Mouse (Mus musculus) midbrain, embryonic 11.5 days (tissue): Measurements from ENCODE around the gene Klhl29. TPM values are rescaled to one million over a fixed set of nuclear protein-coding genes. Genes with fewer than 3 reads are reported as not detected.

ENCODE experiments used
- ATAC-seq: fragments of 200-750 bp; cut with Nextera tagmentation; 2 replicates; pipeline ENCODE4 v1.8.0; 2017; ENCODE audit warnings: moderate TSS enrichment, moderate library complexity; ENCODE audit not compliant: low FRiP score
- DNase-seq: peaks from one replicate; pipeline ENCODE4 v3.0.0; 2015; ENCODE audit warnings: low spot score; ENCODE audit errors: missing footprints
- H3K27ac ChIP-seq: fragments of 300-500 bp; sonication (generic); 2 replicates; pipeline ENCODE4 v1.5.1; 2014; ENCODE audit warnings: low read depth, low read length
- H3K27me3 ChIP-seq: fragments of 300-500 bp; sonication (generic); 2 replicates; pipeline ENCODE4 v1.6.1; 2014; ENCODE audit warnings: mild to moderate bottlenecking, low read length, moderate library complexity, mixed read lengths; ENCODE audit not compliant: control insufficient read depth, insufficient read depth
- H3K36me3 ChIP-seq: fragments of 300-500 bp; sonication (generic); 2 replicates; pipeline ENCODE4 v1.6.1; 2014; ENCODE audit warnings: mild to moderate bottlenecking, low read length, moderate library complexity, mixed read lengths; ENCODE audit not compliant: control insufficient read depth, insufficient read depth
- H3K4me1 ChIP-seq: fragments of 300-500 bp; sonication (generic); 2 replicates; pipeline ENCODE4 v1.6.1; 2014; ENCODE audit warnings: low read length; ENCODE audit not compliant: control insufficient read depth, insufficient read depth
- H3K4me2 ChIP-seq: fragments of 300-500 bp; sonication (generic); 2 replicates; pipeline ENCODE4 v1.6.1; 2014; ENCODE audit warnings: mild to moderate bottlenecking, moderate library complexity
- H3K4me3 ChIP-seq: fragments of 300-500 bp; sonication (generic); 2 replicates; pipeline ENCODE4 v1.5.1; 2014; ENCODE audit warnings: low read depth, low read length
- H3K9ac ChIP-seq: fragments of 300-500 bp; sonication (generic); 2 replicates; pipeline ENCODE4 v1.6.1; 2014; ENCODE audit warnings: low read length
- H3K9me3 ChIP-seq: fragments of 300-500 bp; sonication (generic); 2 replicates; pipeline ENCODE4 v1.6.1; 2016; ENCODE audit warnings: low read length; ENCODE audit not compliant: control insufficient read depth
- WGBS: fragments of 180-500 bp; shearing (Covaris S2); extraction: QIAGEN DNeasy Blood & Tissue Kit; methylation state at CpG from one replicate; pipeline ENCODE4 v1.1.7; 2014; 5-methylcytosine and 5-hydroxymethylcytosine counted together
- polyA plus RNA-seq: library from polyadenylated mRNA; unstranded; fragments of >200 nt; fragmentation: Nextera tagmentation; extraction: Ambion mirVana; gene quantifications from 2 replicates; pipeline ENCODE4 v1.2.1, GENCODE M21; 2014

The Klhl29 gene
- polyA plus RNA-seq, 1 experiment from 2014 or later: 2.0 TPM

GRCm38 (mm10) chr12:5235596-5235995, 139.9 kb downstream of the Klhl29 start:
- Histone ChIP-seq H3K4me1 (0 out of 2 replicates have a peak, but pooled peaks cover 4% of the 10 kb centered on the region), H3K27ac (no peak overlapping the region), H3K36me3 (no peaks in the 10 kb centered on the region), H3K4me2 (no peak overlapping the region), H3K9me3 (no peaks in the 10 kb centered on the region), H3K27me3 (no peaks in the 10 kb centered on the region), H3K4me3 (no peak overlapping the region), H3K9ac (no peak overlapping the region)
- WGBS: 91% methylated on average over 12 of the region's 12 CpGs
- DNase-seq (no peak), ATAC-seq (no peak)

- H3K9ac ChIP-seq: no peak overlapping the region
- no peaks in the 10 kb centered on the region for H3K9me3 ChIP-seq
- H3K4me3 ChIP-seq: no peak overlapping the region
- no peak overlapping the region for H3K27ac ChIP-seq
- ATAC-seq (no peak), DNase-seq (no peak)
- WGBS: 89% methylated on average over 5 of the region's 5 CpGs
- H3K27me3 ChIP-seq: no peaks in the 10 kb centered on the region
- peaks cover 13% of the 10 kb centered on the region; the same call in 1 of the 2 replicates for H3K4me1 ChIP-seq
- H3K36me3 ChIP-seq: no peaks in the 10 kb centered on the region
- no peak overlapping the region for H3K4me2 ChIP-seq
These were observed 145.0 kb downstream of the Klhl29 start for GRCm38 (mm10) chr12:5230504-5230903.

GRCm38 (mm10) chr12:5226676-5227654, 148.5 kb downstream of the Klhl29 start:
- H3K4me1 ChIP-seq: peaks cover 9% of the 10 kb centered on the region; the same call in 1 of the 2 replicates
- H3K27me3 ChIP-seq: no peaks in the 10 kb centered on the region
- no peak overlapping the region for H3K27ac ChIP-seq
- H3K9me3 ChIP-seq: no peaks in the 10 kb centered on the region
- ATAC-seq (peak; percentile 50; the same call in 1 of the 2 replicates), DNase-seq (no peak)
- H3K9ac ChIP-seq: no peak overlapping the region; the same call in 1 of the 2 replicates
- H3K4me2 ChIP-seq: no peak overlapping the region
- whole genome bisulfite sequencing: 39% methylated on average over 14 of the region's 14 CpGs
- no peak overlapping the region for H3K4me3 ChIP-seq
- no peaks in the 10 kb centered on the region for H3K36me3 ChIP-seq

- Histone ChIP-seq H3K27ac (no peak overlapping the region), H3K9me3 (no peaks in the 10 kb centered on the region), H3K36me3 (no peaks in the 10 kb centered on the region), H3K4me2 (no peak overlapping the region), H3K9ac (no peak overlapping the region), H3K27me3 (no peaks in the 10 kb centered on the region), H3K4me1 (peaks cover 9% of the 10 kb centered on the region; the same call in 1 of the 2 replicates), H3K4me3 (no peak overlapping the region)
- no peak for DNase-seq
- ATAC-seq: no peak
- 67% methylated on average over 1 of the region's 1 CpGs for WGBS
These were observed 151.9 kb downstream of the Klhl29 start for GRCm38 (mm10) chr12:5223595-5223994.

GRCm38 (mm10) chr12:5222439-5223202, 152.9 kb downstream of the Klhl29 start:
- no peaks in the 10 kb centered on the region for H3K27me3 ChIP-seq
- ATAC-seq: no peak
- H3K27ac ChIP-seq: no peak overlapping the region
- no peak for DNase-seq
- H3K9me3 ChIP-seq: no peaks in the 10 kb centered on the region
- no peak overlapping the region for H3K9ac ChIP-seq
- peaks cover 9% of the 10 kb centered on the region for H3K4me1 ChIP-seq
- H3K4me2 ChIP-seq: no peak overlapping the region
- H3K4me3 ChIP-seq: no peak overlapping the region
- H3K36me3 ChIP-seq: no peaks in the 10 kb centered on the region
- WGBS: 93% methylated on average over 8 of the region's 8 CpGs

- ATAC-seq: no peak
- Histone ChIP-seq H3K36me3 (no peaks in the 10 kb centered on the region), H3K27me3 (no peaks in the 10 kb centered on the region), H3K4me3 (no peak overlapping the region), H3K27ac (no peak overlapping the region), H3K9ac (no peak overlapping the region), H3K9me3 (no peaks in the 10 kb centered on the region), H3K4me1 (peaks cover 14% of the 10 kb centered on the region), H3K4me2 (no peak overlapping the region)
- DNase-seq: no peak
- WGBS: 76% methylated on average over 14 of the region's 14 CpGs
These were observed 155.4 kb downstream of the Klhl29 start for GRCm38 (mm10) chr12:5219913-5220575.

GRCm38 (mm10) chr12:5215836-5216747, 159.4 kb downstream of the Klhl29 start:
- Histone ChIP-seq H3K4me2 (no peak overlapping the region), H3K36me3 (no peaks in the 10 kb centered on the region), H3K27me3 (no peaks in the 10 kb centered on the region), H3K9me3 (no peaks in the 10 kb centered on the region), H3K9ac (no peak overlapping the region), H3K27ac (no peak overlapping the region), H3K4me1 (peaks cover 22% of the 10 kb centered on the region), H3K4me3 (no peak overlapping the region)
- WGBS: 43% methylated on average over 15 of the region's 15 CpGs
- DNase-seq: peak; percentile 92
- ATAC-seq: peak; percentile 89

- no peak for ATAC-seq
- no peak overlapping the region for H3K4me2 ChIP-seq
- no peaks in the 10 kb centered on the region for H3K36me3 ChIP-seq
- H3K27ac ChIP-seq: no peak overlapping the region
- no peaks in the 10 kb centered on the region for H3K27me3 ChIP-seq
- WGBS: 87% methylated on average over 9 of the region's 9 CpGs
- H3K4me1 ChIP-seq: peaks cover 28% of the 10 kb centered on the region
- H3K9ac ChIP-seq: no peak overlapping the region
- no peak for DNase-seq
- no peaks in the 10 kb centered on the region for H3K9me3 ChIP-seq
- no peak overlapping the region for H3K4me3 ChIP-seq
These were observed 161.2 kb downstream of the Klhl29 start for GRCm38 (mm10) chr12:5214266-5214665.
